Comparison of ENCODE assay signal across 9 mouse cellular contexts in the genomic region with DNA sequence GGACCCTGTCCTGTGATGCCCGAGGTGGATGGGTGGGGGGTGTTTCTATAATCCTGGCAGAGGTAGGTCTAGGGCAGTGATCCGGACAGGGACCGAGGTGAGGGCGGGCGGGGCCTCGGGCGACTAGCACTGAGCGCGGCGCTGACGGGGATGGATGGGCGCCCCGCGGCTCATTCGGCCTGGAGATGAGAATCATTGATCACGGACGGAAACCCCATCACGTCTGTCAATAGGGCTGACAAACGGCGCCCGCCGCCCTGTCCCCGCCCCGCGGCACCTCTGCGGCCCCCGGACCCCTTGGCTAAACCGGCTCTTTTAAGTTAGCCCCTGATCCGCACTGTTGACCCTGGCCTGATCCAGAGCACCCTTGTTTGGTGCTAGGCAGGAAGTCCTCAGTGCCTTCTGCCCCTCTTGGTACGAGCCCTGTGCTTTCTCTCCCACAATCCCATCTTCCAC. TPM values are rescaled to one million over a fixed set of nuclear protein-coding genes. Genes with fewer than 3 reads are reported as not detected.
DNase-seq lines count a peak whose midpoint lies in the region; ATAC-seq lines count a peak whose summit lies in the region.
"Had no signal": no experiment of that assay in that cellular context is flagged by ENCODE, and none has a peak within 500 bp of the region (broad histone marks: within the 10 kb centered on the region; RNA-seq: fewer than 3 reads in every experiment).

No protein-coding gene starts in this region.

- H3K9me3 ChIP-seq in heart, embryonic 13.5 days: no peaks in the 10 kb centered on the region
- no peaks in the 10 kb centered on the region for H3K9me3 ChIP-seq in hindbrain, embryonic 13.5 days
- no peaks in the 10 kb centered on the region for H3K9me3 ChIP-seq in midbrain, embryonic 15.5 days

- peaks cover 15% of the 10 kb centered on the region for H3K36me3 ChIP-seq in heart, embryonic 13.5 days
- peaks cover 18% of the 10 kb centered on the region for H3K36me3 ChIP-seq in hindbrain, embryonic 13.5 days
- H3K36me3 ChIP-seq in midbrain, embryonic 15.5 days (replicated peaks): peaks cover 12% of the 10 kb centered on the region; the same call in 1 of the 2 replicates

- no peak overlapping the region for H3K27ac ChIP-seq in heart, embryonic 13.5 days (replicated peaks)
- peak overlapping the region; percentile 91 for H3K27ac ChIP-seq in hindbrain, embryonic 13.5 days
- peak overlapping the region; percentile 28 for H3K27ac ChIP-seq in midbrain, embryonic 15.5 days
- H3K27ac ChIP-seq: macrophage had no signal

- no peak for ATAC-seq in heart, embryonic 13.5 days (ENCODE audit: extremely low read depth, insufficient number of reproducible peaks, low FRiP score, low TSS enrichment)
- ATAC-seq in hindbrain, embryonic 13.5 days (ENCODE audit: low FRiP score): peak; percentile 1; the same call in 1 of the 2 replicates
- ATAC-seq in midbrain, embryonic 15.5 days (replicated peaks): peak; percentile 19

- H3K4me1 ChIP-seq in heart, embryonic 13.5 days: peaks cover 24% of the 10 kb centered on the region
- H3K4me1 ChIP-seq in hindbrain, embryonic 13.5 days (replicated peaks): peaks cover 77% of the 10 kb centered on the region
- peaks cover 75% of the 10 kb centered on the region for H3K4me1 ChIP-seq in midbrain, embryonic 15.5 days

- 2% methylated on average over 30 of the region's 30 CpGs for WGBS in heart, embryonic 13.5 days
- WGBS in hindbrain, embryonic 13.5 days: under 1% methylated on average over 30 of the region's 30 CpGs
- WGBS in midbrain, embryonic 15.5 days: 2% methylated on average over 30 of the region's 30 CpGs

- peak overlapping the region; percentile 71; the same call in 1 of the 2 replicates for H3K9ac ChIP-seq in heart, embryonic 13.5 days
- H3K9ac ChIP-seq in hindbrain, embryonic 13.5 days: peak overlapping the region; percentile 87
- peak overlapping the region; percentile 45 for H3K9ac ChIP-seq in midbrain, embryonic 15.5 days

- H3K27me3 ChIP-seq in heart, embryonic 13.5 days (replicated peaks): peaks cover 77% of the 10 kb centered on the region
- H3K27me3 ChIP-seq in hindbrain, embryonic 13.5 days: peaks cover 56% of the 10 kb centered on the region
- peaks cover 26% of the 10 kb centered on the region for H3K27me3 ChIP-seq in midbrain, embryonic 15.5 days (replicated peaks)

- H3K4me2 ChIP-seq in heart, embryonic 13.5 days: peak overlapping the region; percentile 95
- peak overlapping the region; percentile 86 for H3K4me2 ChIP-seq in hindbrain, embryonic 13.5 days
- peak overlapping the region; percentile 84 for H3K4me2 ChIP-seq in midbrain, embryonic 15.5 days

- no peak for DNase-seq in heart, adult 18-20 months
- DNase-seq in ZHBTc4 (ENCODE audit: low read depth, low spot score): peak; percentile 65
- DNase-seq in frontal cortex, postnatal 25 days (ENCODE audit: low spot score in 2 of 2): no peak
- no peak for DNase-seq in right cerebral cortex, postnatal 14 days
- DNase-seq in lung, postnatal 36 days: no peak

- H3K4me3 ChIP-seq in heart, embryonic 13.5 days: peak overlapping the region; percentile 59
- H3K4me3 ChIP-seq in hindbrain, embryonic 13.5 days: peak overlapping the region; percentile 61
- H3K4me3 ChIP-seq in midbrain, embryonic 15.5 days: peak overlapping the region; percentile 51

RNA-seq across cellular contexts. Expression of gene Nxph4, which starts 0.6 kb away (rescaled TPM):
- polyA plus RNA-seq in heart, embryonic 13.5 days (2015; fragmentation: Nextera tagmentation; extraction: Ambion mirVana): 0.62 TPM in 2 replicates
- total RNA-seq in heart, adult 18-20 months (2021): under 1 TPM; 0.35 to 0.39 TPM
- 139 and 176 TPM in 2 replicates for polyA plus RNA-seq in hindbrain, embryonic 13.5 days (2015; fragmentation: Nextera tagmentation; extraction: Ambion mirVana)
- 93.7 and 114 TPM in 2 replicates for polyA plus RNA-seq in midbrain, embryonic 15.5 days (2015; fragmentation: Nextera tagmentation; extraction: Ambion mirVana)
- polyA plus RNA-seq: macrophage had no signal

RNA-seq across cellular contexts. Expression of gene Shmt2, which starts 12.7 kb away (rescaled TPM):
- polyA plus RNA-seq in heart, embryonic 13.5 days (2015; fragmentation: Nextera tagmentation; extraction: Ambion mirVana): 78.3 and 84.5 TPM in 2 replicates
- 10 to 100 TPM; 39.3 to 44.7 TPM for total RNA-seq in heart, adult 18-20 months (2021)
- polyA plus RNA-seq in hindbrain, embryonic 13.5 days (2015; fragmentation: Nextera tagmentation; extraction: Ambion mirVana): 52.7 and 57.5 TPM in 2 replicates
- 49.4 and 50.7 TPM in 2 replicates for polyA plus RNA-seq in midbrain, embryonic 15.5 days (2015; fragmentation: Nextera tagmentation; extraction: Ambion mirVana)

RNA-seq across cellular contexts. Expression of gene Ndufa4l2, which starts 20.2 kb away (rescaled TPM):
- 14.2 and 18.1 TPM in 2 replicates for polyA plus RNA-seq in heart, embryonic 13.5 days (2015; fragmentation: Nextera tagmentation; extraction: Ambion mirVana)
- 10 to 100 TPM; 23.9 to 27.0 TPM for total RNA-seq in heart, adult 18-20 months (2021)
- 13.4 and 15.5 TPM in 2 replicates for polyA plus RNA-seq in hindbrain, embryonic 13.5 days (2015; fragmentation: Nextera tagmentation; extraction: Ambion mirVana)
- 22.1 and 23.1 TPM in 2 replicates for polyA plus RNA-seq in midbrain, embryonic 15.5 days (2015; fragmentation: Nextera tagmentation; extraction: Ambion mirVana)
- polyA plus RNA-seq: macrophage had no signal

RNA-seq across cellular contexts. Expression of gene Stac3, which starts 33.5 kb away (rescaled TPM):
- 0.76 and 1.0 TPM in 2 replicates for polyA plus RNA-seq in heart, embryonic 13.5 days (2015; fragmentation: Nextera tagmentation; extraction: Ambion mirVana)
- under 1 TPM; 0.37 to 0.54 TPM for total RNA-seq in heart, adult 18-20 months (2021)
- polyA plus RNA-seq in hindbrain, embryonic 13.5 days (2015; fragmentation: Nextera tagmentation; extraction: Ambion mirVana): 2.5 TPM in 2 replicates
- polyA plus RNA-seq in midbrain, embryonic 15.5 days (2015; fragmentation: Nextera tagmentation; extraction: Ambion mirVana): 1.4 and 2.4 TPM in 2 replicates

Comparison
In these comparisons a context has a peak if more than half of its experiments do, and no peak if none do; other contexts are left out.
1. RNA of gene Nxph4, which starts 0.6 kb away (polyA plus RNA-seq): 139 to 176 TPM in hindbrain, embryonic 13.5 days and 93.7 to 114 TPM in midbrain, embryonic 15.5 days; 0.62 TPM in heart, embryonic 13.5 days; every median in the first group is over 10 times any median in the second.
2. Peak in every context shown above with its lines, with median percentiles within 50 percentile points of each other: H3K4me2 ChIP-seq, H3K4me3 ChIP-seq and H3K9ac ChIP-seq.